Mouse (Mus musculus) MEL (cell line): Measurements from ENCODE around the gene Gmfb. TPM values are rescaled to one million over a fixed set of nuclear protein-coding genes. Genes with fewer than 3 reads are reported as not detected.

Source experiments
- DNase-seq: peaks from one replicate; pipeline ENCODE4 v3.0.0; 2011; ENCODE audit warnings: low read depth, low spot score
- H3K27ac ChIP-seq: 2 replicates; pipeline ENCODE4 v1.5.1; 2012; ENCODE audit warnings: low read depth, mild to moderate bottlenecking, control low read depth, low read length, moderate library complexity; ENCODE audit not compliant: control insufficient read depth
- H3K27me3 ChIP-seq, 2 experiments: fragments of 150-350 bp in 1 of 2; sonication (generic) in 1 of 2; 2 replicates each; pipeline ENCODE4 v1.6.1; 2012; ENCODE audit warnings: low read length in 2 of 2, mild to moderate bottlenecking in 2 of 2, improper control_type of control experiment in 1 of 2, moderate library complexity in 1 of 2; ENCODE audit not compliant: insufficient read depth in 2 of 2, control insufficient read depth in 1 of 2
- H3K36me3 ChIP-seq, 2 experiments: 2 replicates each; pipeline ENCODE4 v1.6.1; 2012 to 2014; ENCODE audit warnings: low read length in 2 of 2, improper control_type of control experiment in 1 of 2, inconsistent platforms in 1 of 2, mild to moderate bottlenecking in 1 of 2; ENCODE audit not compliant: insufficient read depth in 2 of 2, control insufficient read depth in 1 of 2
- H3K4me1 ChIP-seq, 2 experiments: fragments of 150-350 bp in 1 of 2; sonication (generic) in 1 of 2; 2 replicates each; pipeline ENCODE4 v1.6.1; 2012; ENCODE audit warnings: low read length in 2 of 2, improper control_type of control experiment in 1 of 2, mild to moderate bottlenecking in 1 of 2; ENCODE audit not compliant: insufficient read depth in 2 of 2, control insufficient read depth in 1 of 2
- H3K4me3 ChIP-seq, 2 experiments: fragments of 150-350 bp in 1 of 2; sonication (generic) in 1 of 2; 2 replicates each; pipeline ENCODE4 v1.5.1; 2012; ENCODE audit warnings: low read depth in 2 of 2, low read length in 2 of 2, mild to moderate bottlenecking in 2 of 2, moderate library complexity in 2 of 2, control low read depth in 1 of 2, improper control_type of control experiment in 1 of 2; ENCODE audit not compliant: control insufficient read depth in 1 of 2, insufficient read depth in 1 of 2
- H3K79me2 ChIP-seq: 2 replicates; pipeline ENCODE4 v1.6.1; 2012; ENCODE audit warnings: mild to moderate bottlenecking, low read length, moderate library complexity; ENCODE audit not compliant: control insufficient read depth, poor library complexity, insufficient read depth
- H3K9ac ChIP-seq: 2 replicates; pipeline ENCODE4 v1.6.1; 2012; ENCODE audit warnings: low read depth, mild to moderate bottlenecking, control low read depth, low read length, moderate library complexity; ENCODE audit not compliant: control insufficient read depth, poor library complexity, severe bottlenecking
- H3K9me3 ChIP-seq: fragments of 150-350 bp; sonication (generic); replicated peaks from 2 replicates; pipeline ENCODE4 v1.6.1; 2012; ENCODE audit warnings: mild to moderate bottlenecking, low read length, improper control_type of control experiment, moderate library complexity; ENCODE audit not compliant: insufficient read depth
- BHLHE40 ChIP-seq: IDR thresholded peaks from 2 replicates; pipeline ENCODE4 v1.6.1; 2012; ENCODE audit warnings: low read depth, mild to moderate bottlenecking, inconsistent platforms, low read length, improper control_type of control experiment, borderline replicate concordance
- CHD1 ChIP-seq: IDR thresholded peaks from 2 replicates; pipeline ENCODE4 v1.6.1; 2012; ENCODE audit warnings: low read depth, mild to moderate bottlenecking, inconsistent platforms, low read length, improper control_type of control experiment
- CHD2 ChIP-seq: IDR thresholded peaks from 2 replicates; pipeline ENCODE4 v1.6.1; 2011; ENCODE audit warnings: low read length, improper control_type of control experiment
- CTCF ChIP-seq, 3 experiments: IDR thresholded peaks in 2 of 3; conservative IDR thresholded peaks in 1 of 3; 2 replicates each; pipeline ENCODE4 v1.5.1; 2011 to 2012; ENCODE audit warnings: low read length in 3 of 3, low read depth in 2 of 3, mild to moderate bottlenecking in 2 of 3, improper control_type of control experiment in 1 of 3, inconsistent platforms in 1 of 3, mixed read lengths in 1 of 3, moderate library complexity in 1 of 3; ENCODE audit not compliant: control insufficient read depth in 1 of 3, insufficient read depth in 1 of 3, poor library complexity in 1 of 3, severe bottlenecking in 1 of 3
- E2F4 ChIP-seq: IDR thresholded peaks from 2 replicates; pipeline ENCODE4 v1.6.1; 2011; ENCODE audit warnings: low read depth, low read length, improper control_type of control experiment, borderline replicate concordance
- ELF1 ChIP-seq: IDR thresholded peaks from 2 replicates; pipeline ENCODE4 v1.6.1; 2014; ENCODE audit warnings: low read depth, mild to moderate bottlenecking, inconsistent platforms, low read length, improper control_type of control experiment, moderate library complexity
- EP300 ChIP-seq, 2 experiments: IDR thresholded peaks; 2 replicates each; pipeline ENCODE4 v1.6.1; 2011; ENCODE audit warnings: improper control_type of control experiment in 2 of 2, low read length in 2 of 2, low read depth in 1 of 2, mild to moderate bottlenecking in 1 of 2
- ETS1 ChIP-seq: IDR thresholded peaks from 2 replicates; pipeline ENCODE4 v1.6.1; 2012; ENCODE audit warnings: low read depth, mild to moderate bottlenecking, inconsistent platforms, low read length, improper control_type of control experiment, moderate library complexity
- GATA1 ChIP-seq: IDR thresholded peaks from 2 replicates; pipeline ENCODE4 v1.6.1; 2011; ENCODE audit warnings: low read depth, low read length, improper control_type of control experiment
- HCFC1 ChIP-seq: IDR thresholded peaks from 2 replicates; pipeline ENCODE4 v1.6.1; 2012; ENCODE audit warnings: low read depth, mild to moderate bottlenecking, inconsistent platforms, low read length, improper control_type of control experiment, moderate library complexity
- JUND ChIP-seq: IDR thresholded peaks from 2 replicates; pipeline ENCODE4 v1.6.1; 2011; ENCODE audit warnings: low read depth, mild to moderate bottlenecking, improper control_type of control experiment, low read length
- KAT2A ChIP-seq: conservative IDR thresholded peaks from 2 replicates; pipeline ENCODE4 v1.6.1; 2012; ENCODE audit warnings: low read depth, low read length, improper control_type of control experiment, inconsistent platforms
- MAFK ChIP-seq: IDR thresholded peaks from 2 replicates; pipeline ENCODE4 v1.6.1; 2011; ENCODE audit warnings: low read depth, mild to moderate bottlenecking, low read length, improper control_type of control experiment, borderline replicate concordance
- MAX ChIP-seq: IDR thresholded peaks from 2 replicates; pipeline ENCODE4 v1.6.1; 2011; ENCODE audit warnings: low read length, improper control_type of control experiment
- MAZ ChIP-seq: IDR thresholded peaks from 2 replicates; pipeline ENCODE4 v1.6.1; 2012; ENCODE audit warnings: low read depth, mild to moderate bottlenecking, inconsistent platforms, low read length, improper control_type of control experiment
- MEF2A ChIP-seq: IDR thresholded peaks from 2 replicates; pipeline ENCODE4 v1.6.1; 2014; ENCODE audit warnings: low read depth, mild to moderate bottlenecking, inconsistent platforms, low read length, improper control_type of control experiment; ENCODE audit not compliant: poor library complexity, insufficient replicate concordance, severe bottlenecking; ENCODE audit errors: extremely low read depth
- MXI1 ChIP-seq: IDR thresholded peaks from 2 replicates; pipeline ENCODE4 v1.6.1; 2011; ENCODE audit warnings: mild to moderate bottlenecking, low read depth, low read length, improper control_type of control experiment
- MYB ChIP-seq: IDR thresholded peaks from 2 replicates; pipeline ENCODE4 v1.6.1; 2011; ENCODE audit warnings: mild to moderate bottlenecking, low read depth, low read length, improper control_type of control experiment
- MYC ChIP-seq: IDR thresholded peaks from 2 replicates; pipeline ENCODE4 v1.6.1; 2011; ENCODE audit warnings: low read depth, mild to moderate bottlenecking, low read length, improper control_type of control experiment, moderate library complexity
- NELFE ChIP-seq: IDR thresholded peaks from 2 replicates; pipeline ENCODE4 v1.6.1; 2011; ENCODE audit warnings: low read depth, low read length, improper control_type of control experiment
- NRF1 ChIP-seq: IDR thresholded peaks from 2 replicates; pipeline ENCODE4 v1.6.1; 2014; ENCODE audit warnings: low read depth, mild to moderate bottlenecking, inconsistent platforms, low read length, improper control_type of control experiment, moderate library complexity; ENCODE audit not compliant: poor library complexity, insufficient read depth, severe bottlenecking
- POLR2A ChIP-seq, 2 experiments: IDR thresholded peaks; 2 replicates each; pipeline ENCODE4 v1.6.1; 2011 to 2012; ENCODE audit warnings: low read length in 2 of 2, mild to moderate bottlenecking in 2 of 2, control low read depth in 1 of 2, improper control_type of control experiment in 1 of 2, low read depth in 1 of 2, moderate library complexity in 1 of 2; ENCODE audit not compliant: control insufficient read depth in 1 of 2, insufficient read depth in 1 of 2, poor library complexity in 1 of 2
- POLR2AphosphoS2 ChIP-seq: IDR thresholded peaks from 2 replicates; pipeline ENCODE4 v1.6.1; 2011; ENCODE audit warnings: low read length, improper control_type of control experiment
- POLR2AphosphoS5 ChIP-seq: IDR thresholded peaks from 2 replicates; pipeline ENCODE4 v1.6.1; 2012; ENCODE audit warnings: low read depth, borderline replicate concordance, mild to moderate bottlenecking, inconsistent platforms, low read length, moderate library complexity, mixed read lengths
- RAD21 ChIP-seq: IDR thresholded peaks from 2 replicates; pipeline ENCODE4 v1.6.1; 2011; ENCODE audit warnings: mild to moderate bottlenecking, low read depth, low read length, improper control_type of control experiment
- SIN3A ChIP-seq: IDR thresholded peaks from 2 replicates; pipeline ENCODE4 v1.6.1; 2012; ENCODE audit warnings: low read length, improper control_type of control experiment, inconsistent platforms
- SMC3 ChIP-seq: IDR thresholded peaks from 2 replicates; pipeline ENCODE4 v1.6.1; 2011; ENCODE audit warnings: low read depth, low read length, improper control_type of control experiment
- TBP ChIP-seq: IDR thresholded peaks from 2 replicates; pipeline ENCODE4 v1.8.0; 2011; ENCODE audit warnings: low read depth, low read length, improper control_type of control experiment
- TCF12 ChIP-seq: IDR thresholded peaks from 2 replicates; pipeline ENCODE4 v1.6.1; 2014; ENCODE audit warnings: low read depth, mild to moderate bottlenecking, inconsistent platforms, low read length, improper control_type of control experiment, moderate library complexity
- UBTF ChIP-seq: IDR thresholded peaks from 2 replicates; pipeline ENCODE4 v1.6.1; 2012; ENCODE audit warnings: low read depth, mild to moderate bottlenecking, inconsistent platforms, low read length, improper control_type of control experiment, moderate library complexity, borderline replicate concordance; ENCODE audit not compliant: insufficient read depth
- USF2 ChIP-seq, 2 experiments: IDR thresholded peaks; 2 replicates each; pipeline ENCODE4 v1.6.1; 2011 to 2012; ENCODE audit warnings: improper control_type of control experiment in 2 of 2, low read length in 2 of 2, borderline replicate concordance in 1 of 2, inconsistent platforms in 1 of 2, low read depth in 1 of 2, mild to moderate bottlenecking in 1 of 2; ENCODE audit not compliant: insufficient read depth in 1 of 2
- ZC3H11A ChIP-seq: IDR thresholded peaks from 2 replicates; pipeline ENCODE4 v1.6.1; 2012; ENCODE audit warnings: low read depth, mild to moderate bottlenecking, inconsistent platforms, low read length, improper control_type of control experiment
- ZKSCAN1 ChIP-seq: IDR thresholded peaks from 2 replicates; pipeline ENCODE4 v1.6.1; 2012; ENCODE audit warnings: low read depth, mild to moderate bottlenecking, inconsistent platforms, low read length, improper control_type of control experiment, moderate library complexity
- ZMIZ1 ChIP-seq: IDR thresholded peaks from 2 replicates; pipeline ENCODE4 v1.6.1; 2012; ENCODE audit warnings: low read depth, mild to moderate bottlenecking, inconsistent platforms, low read length, improper control_type of control experiment, moderate library complexity
- ZNF384 ChIP-seq: IDR thresholded peaks from 2 replicates; pipeline ENCODE4 v1.6.1; 2012; ENCODE audit warnings: low read depth, mild to moderate bottlenecking, inconsistent platforms, low read length, improper control_type of control experiment
- polyA plus RNA-seq, 2 experiments: library from polyadenylated mRNA; stranded (reverse) in 1 of 2; unstranded in 1 of 2; fragments of >175 nt in 1 of 2; fragments of >200 nt in 1 of 2; gene quantifications; 2 replicates each; pipeline versions ENCODE4 v1.2.1 to v1.2.4; 2012; ENCODE audit warnings: low replicate concordance in 2 of 2, low read depth in 1 of 2; ENCODE audit not compliant: insufficient read length in 2 of 2, insufficient read depth in 1 of 2, missing spikeins in 1 of 2
- total RNA-seq: library from RNA; depleted of rRNA; stranded (reverse); fragments of 300-350 nt; gene quantifications from 2 replicates; pipeline ENCODE4 v1.2.3, GENCODE M21; 2012

Gene Gmfb
- total and polyA plus RNA-seq, 3 experiments = 55.6 to 59.6 TPM; not detected in 1

GRCm38 (mm10) chr14:46787787-46788504, 34.1 kb downstream of the Gmfb start, which contains the start of gene Cnih1:
Cnih1 (minus strand) TSS chr14:46788411.
- peak within 1 kb of the TSS; percentile 100 for H3K9ac ChIP-seq
- H3K9me3 ChIP-seq = no peaks in the 10 kb centered on the region
- no peaks in the 10 kb centered on the region for H3K27me3 ChIP-seq
- peak within 1 kb of the TSS; percentile 82 to 98 for H3K4me3 ChIP-seq
- peaks cover 39% of the 10 kb centered on the region for H3K79me2 ChIP-seq
- DNase-seq = peak; percentile 94
- H3K27ac ChIP-seq = peak within 1 kb of the TSS; percentile 88
- peaks cover 2 to 16% of the 10 kb centered on the region in 2 experiments; a peak in 3 of 4 replicates for H3K4me1 ChIP-seq
- H3K36me3 ChIP-seq = peaks cover 2 to 4% of the 10 kb centered on the region in 2 experiments; a peak in 3 of 4 replicates
- TF ChIP-seq ZKSCAN1 (no peak), MAX (no peak; the same call in 1 of the 2 replicates), MAFK (no peak), KAT2A (peak; percentile 51; the same call in 1 of the 2 replicates), EP300 (IDR thresholded peaks at IDR 0.05; ENCODE audit: low read depth in 1 of 2, low read length in 2 of 2) (peak in 1 of 2 experiments; percentile 33; a peak in 1 of 4 replicates), NRF1 (peak; percentile 96), CHD1 (no peak), POLR2A (IDR thresholded peaks at IDR 0.05; ENCODE audit: control insufficient read depth in 1 of 2, insufficient read depth in 1 of 2, low read depth in 1 of 2, low read length in 2 of 2, poor library complexity in 1 of 2) (peak; percentile 75 to 78; a peak in 3 of 4 replicates), TBP (0 out of 2 replicates have a peak, but pooled peaks have one; percentile 23), E2F4 (no peak), POLR2AphosphoS5 (no peak), TCF12 (peak; percentile 60; the same call in 1 of the 2 replicates), ZC3H11A (no peak), USF2 (IDR thresholded peaks at IDR 0.05; ENCODE audit: borderline replicate concordance in 1 of 2, insufficient read depth in 1 of 2, low read depth in 1 of 2, low read length in 2 of 2) (no peak), MXI1 (peak; percentile 53), CTCF (IDR thresholded peaks at IDR 0.05 in 2 of 3, conservative IDR thresholded peaks at IDR 0.05 in 1 of 3; ENCODE audit: control insufficient read depth in 1 of 3, insufficient read depth in 1 of 3, low read depth in 2 of 3, low read length in 3 of 3, poor library complexity in 1 of 3, severe bottlenecking in 1 of 3) (peak; percentile 57 to 81 (median 76)), ELF1 (no peak; the same call in 1 of the 2 replicates), SIN3A (peak; percentile 34; the same call in 1 of the 2 replicates), MYB (no peak), MYC (peak; percentile 30; the same call in 1 of the 2 replicates), MEF2A (no peak), BHLHE40 (no peak; the same call in 1 of the 2 replicates), ZMIZ1 (peak; percentile 75), ZNF384 (no peak), POLR2AphosphoS2 (peak; percentile 77), HCFC1 (peak; percentile 83), MAZ (peak; percentile 56; the same call in 1 of the 2 replicates), JUND (no peak), CHD2 (no peak), GATA1 (no peak), UBTF (0 out of 2 replicates have a peak, but pooled peaks have one; percentile 75), SMC3 (0 out of 2 replicates have a peak, but pooled peaks have one; percentile 13), ETS1 (0 out of 2 replicates have a peak, but pooled peaks have one; percentile 20), RAD21 (no peak), NELFE (peak; percentile 91)
